Mouse (Mus musculus) embryonic facial prominence, embryonic 12.5 days (tissue): ENCODE measurements around the gene Arid1b. TPM values are rescaled to one million over a fixed set of nuclear protein-coding genes. Genes with fewer than 3 reads are reported as not detected.
A peak's percentile ranks its signal among the peaks of the same experiment; 100 is the strongest.

Experiments
- ATAC-seq: fragments of 200-750 bp; cut with Nextera tagmentation; 2 replicates; pipeline ENCODE4 v1.8.0; 2017; ENCODE audit not compliant: insufficient number of reproducible peaks, insufficient read depth, low FRiP score, low TSS enrichment
- H3K27ac ChIP-seq: fragments of 300-500 bp; sonication (generic); 2 replicates; pipeline ENCODE4 v1.5.1; 2016; ENCODE audit warnings: mild to moderate bottlenecking
- H3K27me3 ChIP-seq: fragments of 300-500 bp; sonication (generic); 2 replicates; pipeline ENCODE4 v1.6.1; 2016; ENCODE audit warnings: mild to moderate bottlenecking, moderate library complexity
- H3K36me3 ChIP-seq: fragments of 300-500 bp; sonication (generic); 2 replicates; pipeline ENCODE4 v1.6.1; 2016; ENCODE audit warnings: mild to moderate bottlenecking
- H3K4me1 ChIP-seq: fragments of 300-500 bp; sonication (generic); 2 replicates; pipeline ENCODE4 v1.6.1; 2016
- H3K4me2 ChIP-seq: fragments of 300-500 bp; sonication (generic); replicated peaks from 2 replicates; pipeline ENCODE4 v1.6.1; 2016; ENCODE audit warnings: mild to moderate bottlenecking, moderate library complexity
- H3K4me3 ChIP-seq: fragments of 300-500 bp; sonication (generic); 2 replicates; pipeline ENCODE4 v1.5.1; 2016; ENCODE audit warnings: mild to moderate bottlenecking
- H3K9ac ChIP-seq: fragments of 300-500 bp; sonication (generic); 2 replicates; pipeline ENCODE4 v1.6.1; 2016; ENCODE audit warnings: mild to moderate bottlenecking, moderate library complexity
- H3K9me3 ChIP-seq: fragments of 300-500 bp; sonication (generic); 2 replicates; pipeline ENCODE4 v1.6.1; 2016; ENCODE audit warnings: mild to moderate bottlenecking, moderate library complexity
- WGBS: fragments of 180-500 bp; shearing (Covaris S2); methylation state at CpG from one replicate; pipeline ENCODE4 v1.1.7; 2016; 5-methylcytosine and 5-hydroxymethylcytosine counted together
- polyA plus RNA-seq: library from polyadenylated mRNA; unstranded; fragments of >200 nt; fragmentation: Nextera tagmentation; extraction: Ambion mirVana; gene quantifications from 2 replicates; pipeline ENCODE4 v1.2.1, GENCODE M21; 2016

The Arid1b gene
- polyA plus RNA-seq: 17.2 and 18.5 TPM in 2 replicates

GRCm38 (mm10) chr17:4993840-4994503 lies at the start of gene Arid1b:
Gene Arid1b (plus strand): TSS chr17:4994332.
- peak within 1 kb of the TSS; percentile 100 for H3K27ac ChIP-seq
- WGBS: under 1% methylated on average over 47 of the region's 58 CpGs
- H3K4me1 ChIP-seq: peaks cover 3% of the 10 kb centered on the region; the same call in 1 of the 2 replicates
- no peaks in the 10 kb centered on the region for H3K36me3 ChIP-seq
- no peaks in the 10 kb centered on the region for H3K9me3 ChIP-seq
- no peaks in the 10 kb centered on the region for H3K27me3 ChIP-seq
- peak within 1 kb of the TSS; percentile 97 for H3K4me3 ChIP-seq
- ATAC-seq: peak; percentile 79
- peak within 1 kb of the TSS; percentile 100 for H3K9ac ChIP-seq
- H3K4me2 ChIP-seq: peak within 1 kb of the TSS; percentile 58

GRCm38 (mm10) chr17:4945311-4945751 lies 48.8 kb upstream of the Arid1b start:
- Histone ChIP-seq H3K4me2 (no peak overlapping the region; the same call in 1 of the 2 replicates), H3K9me3 (no peaks in the 10 kb centered on the region), H3K9ac (no peak overlapping the region), H3K27ac (peak overlapping the region; percentile 60; the same call in 1 of the 2 replicates), H3K36me3 (no peaks in the 10 kb centered on the region), H3K4me3 (no peak overlapping the region), H3K27me3 (no peaks in the 10 kb centered on the region), H3K4me1 (peaks cover 19% of the 10 kb centered on the region)
- no peak for ATAC-seq
- 49% methylated on average over 6 of the region's 6 CpGs for WGBS

GRCm38 (mm10) chr17:4945871-4946331 lies 48.2 kb upstream of the Arid1b start:
- H3K9me3 ChIP-seq: no peaks in the 10 kb centered on the region
- H3K9ac ChIP-seq: no peak overlapping the region
- 0 out of 2 replicates have a peak overlapping the region, but pooled peaks have one; percentile 9 for H3K4me3 ChIP-seq
- peak overlapping the region; percentile 43 for H3K4me2 ChIP-seq
- peaks cover 19% of the 10 kb centered on the region for H3K4me1 ChIP-seq
- peak overlapping the region; percentile 60; the same call in 1 of the 2 replicates for H3K27ac ChIP-seq
- no peaks in the 10 kb centered on the region for H3K27me3 ChIP-seq
- peak; percentile 76; the same call in 1 of the 2 replicates for ATAC-seq
- H3K36me3 ChIP-seq: no peaks in the 10 kb centered on the region
- WGBS: 9% methylated on average over 11 of the region's 11 CpGs

GRCm38 (mm10) chr17:4946421-4946974 lies 47.6 kb upstream of the Arid1b start:
- H3K4me1 ChIP-seq: peaks cover 19% of the 10 kb centered on the region
- peak overlapping the region; percentile 43 for H3K4me2 ChIP-seq
- H3K9ac ChIP-seq: no peak overlapping the region
- no peaks in the 10 kb centered on the region for H3K36me3 ChIP-seq
- no peaks in the 10 kb centered on the region for H3K27me3 ChIP-seq
- H3K27ac ChIP-seq: no peak overlapping the region
- no peak for ATAC-seq
- 16% methylated on average over 11 of the region's 12 CpGs for WGBS
- H3K9me3 ChIP-seq: no peaks in the 10 kb centered on the region
- H3K4me3 ChIP-seq: no peak overlapping the region

- no peak overlapping the region for H3K27ac ChIP-seq
- 33% methylated on average over 3 of the region's 3 CpGs for WGBS
- H3K9me3 ChIP-seq: no peaks in the 10 kb centered on the region
- H3K9ac ChIP-seq: no peak overlapping the region
- peaks cover 19% of the 10 kb centered on the region for H3K4me1 ChIP-seq
- H3K4me2 ChIP-seq: peak overlapping the region; percentile 43; the same call in 1 of the 2 replicates
- no peak for ATAC-seq
- no peak overlapping the region for H3K4me3 ChIP-seq
- H3K27me3 ChIP-seq: no peaks in the 10 kb centered on the region
- no peaks in the 10 kb centered on the region for H3K36me3 ChIP-seq
Measured at GRCm38 (mm10) chr17:4947013-4947412, 47.1 kb upstream of the Arid1b start.

- H3K27me3 ChIP-seq: no peaks in the 10 kb centered on the region
- ATAC-seq: no peak
- no peak overlapping the region for H3K4me2 ChIP-seq
- no peak overlapping the region for H3K4me3 ChIP-seq
- no peaks in the 10 kb centered on the region for H3K9me3 ChIP-seq
- WGBS: 55% methylated on average over 2 of the region's 2 CpGs
- H3K9ac ChIP-seq: no peak overlapping the region
- H3K4me1 ChIP-seq: peaks cover 19% of the 10 kb centered on the region
- H3K27ac ChIP-seq: no peak overlapping the region
- H3K36me3 ChIP-seq: no peaks in the 10 kb centered on the region
Measured at GRCm38 (mm10) chr17:4947439-4947838, 46.7 kb upstream of the Arid1b start.

- H3K36me3 ChIP-seq: no peaks in the 10 kb centered on the region
- no peak overlapping the region for H3K27ac ChIP-seq
- no peak overlapping the region for H3K9ac ChIP-seq
- H3K4me1 ChIP-seq: peaks cover 19% of the 10 kb centered on the region
- 47% methylated on average over 3 of the region's 3 CpGs for WGBS
- no peak overlapping the region for H3K4me3 ChIP-seq
- no peak for ATAC-seq
- H3K27me3 ChIP-seq: no peaks in the 10 kb centered on the region
- H3K4me2 ChIP-seq: no peak overlapping the region
- no peaks in the 10 kb centered on the region for H3K9me3 ChIP-seq
Measured at GRCm38 (mm10) chr17:4948501-4948900, 45.6 kb upstream of the Arid1b start.

GRCm38 (mm10) chr17:4954431-4954830 lies 39.7 kb upstream of the Arid1b start:
- ATAC-seq: no peak
- WGBS: 60% methylated on average over 4 of the region's 4 CpGs
- H3K4me2 ChIP-seq: no peak overlapping the region
- no peaks in the 10 kb centered on the region for H3K9me3 ChIP-seq
- no peaks in the 10 kb centered on the region for H3K27me3 ChIP-seq
- H3K9ac ChIP-seq: no peak overlapping the region
- no peak overlapping the region for H3K4me3 ChIP-seq
- no peaks in the 10 kb centered on the region for H3K36me3 ChIP-seq
- no peak overlapping the region for H3K27ac ChIP-seq
- peaks cover 11% of the 10 kb centered on the region; the same call in 1 of the 2 replicates for H3K4me1 ChIP-seq

GRCm38 (mm10) chr17:4964192-4964877 lies 29.8 kb upstream of the Arid1b start:
- Histone ChIP-seq H3K9ac (no peak overlapping the region), H3K36me3 (no peaks in the 10 kb centered on the region)
- 82% methylated on average over 10 of the region's 10 CpGs for WGBS

GRCm38 (mm10) chr17:4967201-4967600 lies 26.9 kb upstream of the Arid1b start:
- H3K4me3 ChIP-seq: no peak overlapping the region
- no peak overlapping the region for H3K9ac ChIP-seq
- no peak overlapping the region for H3K27ac ChIP-seq
- no peak overlapping the region for H3K4me2 ChIP-seq
- H3K36me3 ChIP-seq: no peaks in the 10 kb centered on the region
- H3K27me3 ChIP-seq: no peaks in the 10 kb centered on the region
- no peaks in the 10 kb centered on the region for H3K4me1 ChIP-seq
- 58% methylated on average over 4 of the region's 4 CpGs for WGBS
- H3K9me3 ChIP-seq: no peaks in the 10 kb centered on the region
- no peak for ATAC-seq

More at GRCm38 (mm10) chr17:4964192-4964877, 29.8 kb upstream of the Arid1b start:
- Histone ChIP-seq H3K9me3 (no peaks in the 10 kb centered on the region), H3K4me1 (no peaks in the 10 kb centered on the region), H3K4me2 (no peak overlapping the region), H3K27ac (no peak overlapping the region), H3K4me3 (no peak overlapping the region), H3K27me3 (no peaks in the 10 kb centered on the region)
- ATAC-seq: no peak

- H3K27ac ChIP-seq: no peak overlapping the region
- ATAC-seq: no peak
- 89% methylated on average over 3 of the region's 3 CpGs for WGBS
Measured at GRCm38 (mm10) chr17:4968035-4968434, 26.1 kb upstream of the Arid1b start.

More at GRCm38 (mm10) chr17:4968035-4968434, 26.1 kb upstream of the Arid1b start:
- no peaks in the 10 kb centered on the region for H3K27me3 ChIP-seq
- no peaks in the 10 kb centered on the region for H3K36me3 ChIP-seq
- no peak overlapping the region for H3K4me3 ChIP-seq
- H3K9me3 ChIP-seq: no peaks in the 10 kb centered on the region
- H3K9ac ChIP-seq: no peak overlapping the region
- no peaks in the 10 kb centered on the region for H3K4me1 ChIP-seq
- no peak overlapping the region for H3K4me2 ChIP-seq
